Mouse (Mus musculus) gastrocnemius, postnatal 4 days (tissue): ENCODE data around the gene Socs4. TPM values are rescaled to one million over a fixed set of nuclear protein-coding genes. Genes with fewer than 3 reads are reported as not detected.

Source experiments
- DNase-seq, 2 experiments: peaks; one replicate each; pipeline ENCODE4 v3.0.0; 2021 to 2022; ENCODE audit warnings: low spot score in 2 of 2, mixed read lengths in 2 of 2
- total RNA-seq, 2 experiments: library from RNA; stranded (reverse); gene quantifications; 2 replicates each; pipeline ENCODE4 v1.2.3; 2021

Gene Socs4
- total RNA-seq, 2 experiments from 2014 or later = 12.3 to 13.7 TPM

- DNase-seq = no peak
These were observed 58.6 kb downstream of the Socs4 start for GRCm38 (mm10) chr14:47335300-47335699.

GRCm38 (mm10) chr14:47340231-47340925, 63.6 kb downstream of the Socs4 start:
- DNase-seq = no peak

GRCm38 (mm10) chr14:47341811-47342291, 65.1 kb downstream of the Socs4 start:
- DNase-seq = no peak

Other genes with a start within 250 kb of the Socs4 start
- gene Gch1, start 87.5 kb upstream of the Socs4 start, total RNA-seq = 1 to 10 TPM; 2.5 to 2.7 TPM
- gene Wdhd1, start 74 bp upstream of the Socs4 start, total RNA-seq = 1 to 10 TPM; 9.4 to 9.6 TPM
- 10 to 100 TPM; 79.1 to 79.2 TPM for gene Mapk1ip1l, start 21.3 kb downstream of the Socs4 start, total RNA-seq
- 1 to 10 TPM; 6.2 to 6.9 TPM for gene Lgals3, start 90.8 kb downstream of the Socs4 start, total RNA-seq
- gene Dlgap5, start 141.5 kb downstream of the Socs4 start, total RNA-seq = 10 to 100 TPM; 15.3 to 15.4 TPM
- gene Fbxo34, start 173.5 kb downstream of the Socs4 start, total RNA-seq = 10 to 100 TPM; 19.6 to 20.5 TPM